Mouse (Mus musculus) urinary bladder, postnatal 36 days (tissue): ENCODE measurements around the gene Ip6k2.

Source experiments
- DNase-seq, 2 experiments: peaks; one replicate each; pipeline ENCODE4 v3.0.0; 2022; ENCODE audit warnings: low spot score in 2 of 2, mixed read lengths in 1 of 2

Gene Ip6k2

DNA sequence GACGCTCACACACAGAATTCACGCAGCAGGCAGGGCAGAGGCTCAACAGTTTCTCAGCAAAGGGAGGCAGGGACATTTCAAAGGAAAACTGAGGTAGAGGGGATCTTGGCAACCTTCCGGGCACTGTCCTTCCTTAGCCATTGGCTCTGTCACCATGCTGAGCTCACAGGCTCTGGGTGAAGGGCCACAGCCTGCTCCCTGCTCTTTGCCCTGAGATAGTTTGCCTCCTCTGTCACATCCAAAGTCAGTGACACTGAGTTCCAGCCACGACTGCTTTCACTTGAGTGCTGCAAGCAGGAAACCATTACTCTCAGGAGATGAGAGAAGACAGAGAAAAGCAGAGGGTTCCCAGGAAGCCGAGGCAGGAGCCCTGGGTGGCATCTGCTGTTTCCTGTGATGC lies 36.5 kb downstream of the Ip6k2 start:
- DNase-seq: no peak

DNA sequence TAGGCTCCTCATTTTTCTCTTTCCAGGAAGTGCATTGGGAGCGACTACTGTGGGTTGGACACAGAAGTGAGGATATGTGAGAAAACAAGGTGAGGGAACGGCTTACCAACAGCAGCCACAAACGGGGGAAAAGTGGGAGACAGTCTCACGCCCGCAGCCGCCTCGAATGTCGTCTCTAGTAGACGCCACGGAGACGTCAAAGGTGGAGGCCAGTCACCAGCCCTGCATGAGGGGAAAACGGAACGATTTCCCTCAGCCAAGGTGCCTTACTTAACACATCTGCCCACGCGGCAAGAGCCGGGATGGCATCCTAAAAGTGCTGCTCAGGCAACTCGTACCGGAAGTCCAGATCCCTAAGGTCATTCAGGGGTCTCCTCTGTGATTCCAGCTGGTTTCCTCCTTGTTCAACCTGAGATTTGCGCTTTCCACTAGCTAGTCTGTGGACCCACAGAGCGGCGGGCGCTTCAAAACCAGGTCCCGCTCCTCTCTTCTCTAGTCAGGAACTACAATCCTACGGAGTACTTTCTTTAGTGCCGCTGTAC lies 40.6 kb downstream of the Ip6k2 start:
- no peak for DNase-seq

DNA sequence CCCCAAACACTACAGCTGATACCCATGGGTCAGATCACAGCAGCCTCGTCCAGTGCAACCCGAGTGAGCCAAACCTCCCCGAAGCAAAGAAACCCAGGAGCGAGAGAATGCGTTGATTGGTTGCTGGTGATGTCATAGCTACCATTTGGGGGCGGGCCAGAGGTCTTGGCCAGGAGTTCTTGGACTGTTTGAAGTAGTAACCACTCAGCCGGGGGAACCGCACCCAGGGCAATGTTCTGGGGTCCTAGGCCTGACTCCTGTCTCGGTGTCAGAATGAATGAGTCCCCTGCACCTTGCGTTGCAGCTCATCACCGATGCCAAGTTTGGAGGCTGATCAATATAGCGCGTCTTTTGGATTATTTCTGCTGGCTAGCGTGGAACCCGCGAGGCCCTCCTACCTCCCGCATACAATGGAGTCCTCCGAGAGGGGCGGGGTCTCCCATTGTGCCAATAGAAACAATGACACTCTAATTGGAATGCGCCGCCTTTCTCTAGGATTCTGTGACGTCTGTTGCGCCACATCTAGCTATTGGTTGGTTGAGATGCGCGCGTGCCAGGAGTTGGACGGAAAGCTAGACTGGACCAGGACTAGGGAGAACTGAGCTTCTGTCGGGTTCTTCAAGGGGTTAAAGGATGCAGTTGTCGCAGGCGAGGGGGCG lies 41.3 kb downstream of the Ip6k2 start:
- no peak for DNase-seq

DNA sequence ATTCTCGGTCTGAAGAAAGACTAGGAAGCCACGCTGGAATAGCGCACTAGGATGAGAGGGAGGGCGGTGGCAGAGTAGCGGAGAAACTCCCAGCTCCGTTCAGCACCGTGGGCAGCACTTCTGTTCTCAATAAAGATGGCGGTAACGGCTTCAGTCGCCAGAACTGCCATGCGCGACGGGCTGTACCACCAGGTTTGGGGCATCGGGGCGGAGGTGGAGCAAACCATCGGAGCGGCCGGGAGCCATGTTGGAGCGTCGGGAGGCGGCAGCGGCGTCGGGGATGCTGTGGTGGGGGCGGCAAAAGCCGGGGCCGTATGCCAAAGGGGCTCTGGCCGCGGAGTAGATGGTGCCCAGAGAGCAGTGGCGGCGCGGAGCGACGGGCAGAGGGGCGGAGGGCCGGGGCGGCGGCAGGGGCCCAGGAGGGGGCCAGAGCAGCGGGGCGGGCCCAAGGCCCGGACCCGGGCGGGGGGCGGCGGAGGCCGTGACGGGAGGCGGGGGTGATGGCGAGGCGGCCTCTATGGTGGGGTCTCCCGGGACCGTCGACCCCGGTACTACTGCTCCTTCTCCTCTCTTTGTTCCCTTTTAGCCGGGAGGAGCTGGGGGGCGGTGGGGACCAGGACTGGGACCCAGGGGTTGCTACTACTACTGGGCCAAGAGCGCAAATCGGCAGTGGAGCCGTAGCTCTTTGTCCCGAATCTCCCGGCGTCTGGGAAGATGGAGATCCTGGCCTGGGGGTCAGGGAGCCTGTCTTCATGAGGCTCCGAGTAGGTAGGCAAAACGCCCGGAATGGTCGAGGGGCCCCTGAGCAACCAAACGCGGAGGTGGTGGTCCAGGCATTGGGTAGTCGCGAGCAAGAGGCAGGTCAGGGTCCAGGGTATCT lies 42.5 kb downstream of the Ip6k2 start, which contains the start of gene Celsr3:
TSS of gene Celsr3 (plus strand) at position 501 of the 880 bp plus-strand sequence.
- DNase-seq: no peak

DNA sequence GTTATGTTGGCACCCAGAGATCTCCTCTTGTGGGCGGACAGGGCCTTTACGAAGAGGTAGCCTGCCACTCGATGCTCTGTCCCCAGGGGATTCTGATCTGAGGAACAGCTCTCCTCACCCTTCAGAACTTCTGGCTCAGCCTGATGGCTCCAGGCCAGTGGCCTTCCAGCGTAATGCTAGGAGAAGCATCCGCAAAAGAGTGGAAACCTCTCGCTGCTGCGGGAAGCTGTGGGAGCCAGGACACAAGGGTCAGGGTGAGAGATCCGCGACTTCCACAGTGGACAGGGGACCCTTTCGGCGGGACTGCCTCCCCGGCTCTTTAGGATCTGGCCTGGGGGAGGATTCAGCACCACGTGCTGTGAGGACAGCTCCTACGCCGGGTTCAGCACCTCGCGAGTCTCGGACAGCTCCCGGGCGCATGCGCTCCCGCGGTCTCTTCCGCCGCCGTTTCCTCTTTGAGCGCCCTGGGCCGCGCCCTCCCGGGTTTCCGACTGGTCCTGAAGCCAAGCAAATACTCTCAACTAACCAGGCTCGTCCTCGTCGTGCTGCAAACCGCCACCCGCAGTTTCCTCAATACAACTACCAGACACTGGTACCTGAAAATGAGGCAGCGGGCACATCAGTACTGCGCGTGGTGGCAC lies 43.2 kb downstream of the Ip6k2 start:
- peak; percentile 58 to 79 for DNase-seq

DNA sequence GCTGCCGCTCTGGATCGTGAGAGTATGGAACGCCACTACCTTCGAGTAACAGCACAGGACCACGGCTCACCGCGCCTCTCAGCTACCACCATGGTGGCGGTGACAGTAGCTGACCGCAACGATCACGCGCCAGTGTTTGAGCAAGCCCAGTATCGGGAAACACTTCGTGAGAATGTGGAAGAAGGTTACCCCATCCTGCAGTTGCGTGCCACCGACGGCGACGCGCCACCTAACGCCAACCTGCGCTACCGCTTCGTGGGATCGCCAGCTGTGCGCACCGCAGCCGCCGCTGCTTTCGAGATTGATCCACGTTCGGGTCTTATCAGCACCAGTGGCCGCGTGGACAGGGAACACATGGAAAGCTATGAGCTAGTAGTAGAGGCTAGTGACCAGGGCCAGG lies 43.9 kb downstream of the Ip6k2 start:
- no peak for DNase-seq

DNA sequence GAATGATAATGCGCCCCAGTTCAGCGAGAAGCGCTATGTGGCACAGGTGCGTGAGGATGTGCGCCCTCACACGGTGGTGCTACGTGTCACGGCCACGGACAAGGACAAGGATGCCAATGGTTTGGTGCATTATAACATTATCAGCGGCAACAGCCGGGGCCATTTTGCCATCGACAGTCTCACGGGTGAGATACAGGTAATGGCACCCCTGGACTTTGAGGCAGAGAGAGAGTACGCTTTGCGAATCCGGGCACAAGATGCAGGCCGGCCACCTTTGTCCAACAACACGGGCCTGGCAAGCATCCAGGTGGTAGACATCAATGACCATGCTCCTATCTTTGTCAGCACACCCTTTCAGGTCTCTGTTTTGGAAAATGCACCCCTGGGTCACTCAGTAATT lies 44.3 kb downstream of the Ip6k2 start:
- no peak for DNase-seq

DNA sequence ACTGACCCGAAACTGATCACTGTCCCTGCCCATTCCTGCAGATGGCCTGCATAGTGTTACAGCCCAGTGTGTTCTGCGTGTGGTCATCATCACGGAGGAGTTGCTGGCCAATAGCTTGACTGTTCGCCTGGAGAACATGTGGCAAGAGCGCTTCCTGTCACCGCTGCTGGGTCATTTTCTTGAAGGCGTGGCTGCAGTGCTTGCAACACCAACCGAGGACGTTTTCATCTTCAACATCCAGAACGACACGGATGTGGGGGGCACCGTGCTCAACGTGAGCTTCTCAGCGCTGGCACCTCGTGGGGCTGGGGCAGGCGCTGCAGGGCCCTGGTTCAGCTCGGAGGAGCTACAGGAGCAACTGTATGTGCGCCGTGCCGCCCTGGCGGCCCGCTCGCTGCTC lies 48.0 kb downstream of the Ip6k2 start:
- DNase-seq: no peak

DNA sequence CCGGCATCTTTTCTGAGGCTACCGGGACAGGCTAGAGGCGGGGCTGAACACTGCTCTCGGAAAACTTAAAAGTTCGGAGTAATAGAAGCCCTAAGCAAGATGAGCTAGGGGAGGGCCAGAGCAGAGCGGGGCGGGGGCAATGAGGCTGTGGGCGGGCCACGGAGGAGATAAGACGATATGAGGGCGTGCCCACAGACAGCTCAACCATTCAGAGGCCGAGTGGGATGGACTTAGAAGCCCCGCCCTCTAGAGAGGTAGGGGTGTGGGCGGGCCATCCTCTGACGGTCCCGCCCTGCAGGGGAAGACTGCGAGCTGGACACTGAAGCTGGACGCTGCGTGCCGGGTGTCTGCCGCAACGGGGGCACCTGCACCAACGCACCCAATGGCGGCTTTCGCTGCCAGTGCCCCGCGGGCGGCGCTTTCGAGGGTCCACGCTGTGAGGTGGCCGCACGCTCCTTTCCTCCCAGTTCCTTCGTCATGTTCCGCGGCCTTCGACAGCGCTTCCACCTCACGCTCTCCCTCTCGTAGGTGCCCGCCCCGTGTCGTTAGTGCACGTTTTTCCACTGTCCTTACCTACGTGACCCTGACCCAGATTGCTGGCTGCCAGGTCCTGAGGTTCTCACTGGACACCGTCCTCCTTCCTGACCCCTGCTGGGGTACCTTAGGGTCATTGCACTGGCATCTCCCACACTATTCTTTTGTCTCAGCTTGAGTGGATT lies 49.0 kb downstream of the Ip6k2 start:
- peak; percentile 85 to 93 for DNase-seq

DNA sequence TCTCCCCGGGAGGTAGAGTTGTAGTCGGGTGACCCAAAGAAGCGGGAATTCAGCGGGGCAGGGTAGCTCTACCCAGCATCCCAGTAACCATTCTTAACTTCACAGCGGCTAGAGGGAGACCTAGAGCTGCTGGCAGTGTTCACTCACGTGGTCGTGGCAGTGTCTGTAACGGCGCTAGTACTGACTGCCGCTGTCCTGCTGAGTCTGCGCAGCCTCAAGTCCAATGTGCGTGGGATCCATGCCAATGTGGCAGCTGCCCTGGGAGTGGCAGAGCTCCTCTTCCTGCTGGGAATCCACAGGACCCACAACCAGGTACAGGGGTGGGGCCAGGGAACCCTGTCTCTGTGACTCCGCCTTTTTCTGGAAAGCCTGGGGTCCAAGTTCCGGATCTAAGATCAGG lies 59.4 kb downstream of the Ip6k2 start:
- peak in 1 of 2 experiments; percentile 26 for DNase-seq

DNA sequence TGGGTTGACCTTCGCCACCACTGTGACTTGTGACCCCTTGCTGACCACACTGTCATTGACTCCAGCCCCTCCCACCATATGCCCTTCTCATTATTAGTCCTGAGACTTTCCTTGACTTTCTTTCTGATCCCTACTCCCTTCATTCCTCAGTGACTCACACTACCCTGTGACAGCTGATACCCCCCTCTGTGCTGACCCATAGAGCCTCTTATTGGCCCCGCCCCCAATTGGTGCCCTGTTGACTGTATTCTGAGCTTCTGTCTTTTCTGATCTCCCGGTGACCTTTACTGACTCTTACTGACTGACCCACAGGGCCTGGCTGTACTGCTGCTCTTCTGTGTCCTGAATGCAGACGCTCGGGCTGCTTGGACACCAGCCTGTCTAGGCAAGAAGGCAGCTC lies 61.8 kb downstream of the Ip6k2 start:
- no peak for DNase-seq

DNA sequence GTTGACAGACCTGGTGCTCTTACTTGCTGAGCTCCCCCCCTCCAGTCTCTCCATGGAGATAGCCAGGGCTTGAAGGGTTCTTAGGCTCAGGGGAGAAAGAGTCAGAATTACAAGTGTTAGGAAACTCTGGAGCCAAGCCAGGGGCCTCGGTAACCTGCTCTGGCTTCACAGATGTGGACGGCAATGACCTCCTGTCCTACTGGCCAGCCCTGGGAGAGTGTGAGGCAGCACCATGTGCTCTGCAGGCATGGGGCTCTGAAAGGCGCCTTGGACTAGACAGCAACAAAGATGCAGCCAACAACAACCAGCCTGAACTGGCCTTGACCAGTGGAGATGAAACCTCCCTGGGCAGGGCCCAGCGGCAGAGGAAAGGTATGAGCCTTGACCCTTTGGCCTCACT lies 63.8 kb downstream of the Ip6k2 start:
- DNase-seq: no peak

DNA sequence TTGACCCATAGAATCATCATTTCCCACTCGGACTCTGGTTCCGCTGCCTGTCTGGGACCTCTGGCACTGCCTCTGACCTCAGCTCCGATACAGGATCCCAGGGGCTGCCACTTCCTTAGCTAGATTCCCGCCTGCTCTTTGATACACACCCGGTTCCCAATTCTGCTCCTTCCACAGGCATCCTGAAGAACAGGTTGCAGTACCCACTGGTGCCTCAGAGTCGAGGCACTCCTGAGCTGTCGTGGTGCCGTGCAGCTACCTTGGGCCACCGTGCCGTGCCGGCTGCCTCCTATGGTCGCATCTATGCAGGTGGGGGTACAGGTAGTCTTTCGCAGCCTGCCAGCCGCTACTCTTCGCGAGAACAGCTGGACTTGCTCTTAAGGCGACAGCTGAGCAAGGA lies 64.8 kb downstream of the Ip6k2 start:
- no peak for DNase-seq

DNA sequence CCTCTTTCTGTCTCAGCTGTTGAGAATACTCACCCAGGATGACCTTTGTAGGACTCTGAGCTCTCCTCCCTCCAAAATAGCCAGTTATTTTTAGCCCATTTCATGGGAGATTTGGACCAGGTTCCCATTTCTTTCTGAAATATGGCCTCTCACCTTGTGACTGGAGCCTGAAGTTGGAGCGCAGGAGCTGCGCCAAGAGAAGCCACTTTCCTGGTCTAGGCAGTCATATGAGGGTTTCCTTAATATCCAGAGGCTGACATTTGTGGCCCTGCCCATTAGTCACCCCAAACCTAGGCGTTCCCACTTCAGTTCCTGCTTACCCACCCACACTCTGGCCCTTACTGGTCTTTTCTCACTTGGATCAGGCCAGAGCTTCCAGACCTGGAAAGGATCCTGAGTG lies 69.4 kb downstream of the Ip6k2 start, which contains the start of gene Slc26a6:
TSS of gene Slc26a6 (plus strand) at position 308 of the 400 bp plus-strand sequence.
- DNase-seq: peak in 1 of 2 experiments; percentile 27

DNA sequence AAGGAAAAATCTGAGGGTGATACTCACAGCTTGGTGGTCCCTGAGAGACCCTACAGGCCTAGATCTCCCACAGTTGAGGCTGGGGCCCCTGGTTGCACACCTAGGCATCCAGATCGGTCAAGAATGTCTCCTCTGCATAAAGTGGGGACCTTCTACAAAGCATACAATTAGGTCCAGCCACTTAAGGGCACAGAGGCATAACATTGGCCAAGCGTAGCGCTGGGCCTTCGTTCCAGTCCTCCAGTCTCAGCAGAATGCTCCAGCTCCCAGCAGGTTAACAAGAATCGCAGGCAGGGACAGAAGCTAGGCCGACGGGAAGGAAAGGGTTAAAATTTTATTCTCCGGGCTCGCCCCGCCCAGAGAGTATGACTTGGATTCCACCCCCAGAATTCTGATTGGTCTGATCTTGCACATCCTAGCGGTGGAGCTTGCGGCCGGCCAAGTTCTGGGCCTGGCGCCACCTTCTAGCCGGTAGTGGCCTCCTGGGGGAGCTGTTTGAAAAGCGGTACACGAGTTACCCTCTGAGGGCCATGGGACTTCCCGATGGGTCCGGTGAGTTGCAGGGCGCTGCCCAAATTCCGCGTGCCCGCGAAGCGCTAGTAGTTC lies 70.1 kb downstream of the Ip6k2 start:
- DNase-seq: peak; percentile 87 to 91

DNA sequence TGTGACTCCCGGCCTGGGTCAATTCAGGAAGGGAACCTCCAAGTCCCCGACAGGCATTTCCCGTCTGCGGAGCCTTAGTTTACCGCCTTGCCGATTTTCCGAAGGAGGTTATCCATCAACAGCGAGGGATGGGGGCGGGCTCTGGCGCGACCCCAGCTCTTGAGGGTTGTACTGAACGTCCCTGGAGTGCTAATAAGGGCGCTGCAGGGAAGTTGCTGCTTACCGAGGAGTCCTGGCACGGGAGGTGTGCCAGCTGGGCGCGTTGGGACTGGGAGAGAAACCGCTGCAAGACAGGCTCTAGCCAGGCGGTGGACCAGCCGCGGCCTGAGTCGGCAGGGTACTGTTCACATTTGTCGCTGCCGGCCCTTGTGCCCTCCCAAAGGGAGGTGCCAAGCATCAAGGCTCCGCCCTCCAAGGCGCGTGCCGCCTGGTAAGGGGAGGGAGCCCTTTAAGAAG lies 70.7 kb downstream of the Ip6k2 start:
- peak; percentile 74 to 85 for DNase-seq

DNA sequence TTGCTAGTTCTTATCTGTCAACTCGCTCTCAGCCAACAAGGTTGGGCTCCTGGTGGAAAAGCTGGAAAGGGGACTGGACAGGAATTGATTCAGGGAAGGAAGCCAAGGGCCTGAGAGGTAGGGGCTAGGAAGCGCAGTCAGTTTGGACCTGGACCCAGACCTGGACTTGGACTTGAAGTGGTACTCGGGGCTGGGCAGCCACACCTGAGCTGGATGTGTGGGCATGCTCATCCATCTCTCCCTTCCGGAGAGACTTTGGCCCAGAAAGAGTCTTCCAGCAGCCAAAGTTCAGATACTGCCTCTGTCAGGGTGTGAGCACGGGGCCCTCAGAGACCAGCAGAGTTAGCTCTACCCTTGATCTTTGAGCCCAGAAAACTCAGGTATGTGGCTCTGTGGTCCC lies 71.7 kb downstream of the Ip6k2 start:
- DNase-seq: no peak
